Mouse (Mus musculus) lung, postnatal 0 days (tissue): ENCODE results near the gene Fam19a3. TPM values are rescaled to one million over a fixed set of nuclear protein-coding genes. Genes with fewer than 3 reads are reported as not detected.

Experiments used
- ATAC-seq: fragments of 200-750 bp; cut with Nextera tagmentation; 2 replicates; pipeline ENCODE4 v1.8.0; 2017; ENCODE audit warnings: moderate library complexity
- DNase-seq: peaks from one replicate; pipeline ENCODE4 v3.0.0-alpha.2; 2016; ENCODE audit warnings: low spot score
- H3K27ac ChIP-seq: fragments of 300-500 bp; sonication (generic); 2 replicates; pipeline ENCODE4 v1.5.1; 2014; ENCODE audit warnings: antibody characterized with exemption, mild to moderate bottlenecking, low read length, mixed read lengths
- H3K27me3 ChIP-seq: fragments of 300-500 bp; sonication (generic); replicated peaks from 2 replicates; pipeline ENCODE4 v1.6.1; 2014; ENCODE audit warnings: low read length, mixed read lengths; ENCODE audit not compliant: insufficient read depth
- H3K36me3 ChIP-seq: fragments of 300-500 bp; sonication (generic); 2 replicates; pipeline ENCODE4 v1.6.1; 2014; ENCODE audit warnings: low read length, mixed read lengths; ENCODE audit not compliant: insufficient read depth
- H3K4me1 ChIP-seq: fragments of 300-500 bp; sonication (generic); 2 replicates; pipeline ENCODE4 v1.6.1; 2014; ENCODE audit warnings: antibody characterized with exemption, low read depth, low read length, mixed read lengths; ENCODE audit not compliant: insufficient read depth
- H3K4me2 ChIP-seq: fragments of 300-500 bp; sonication (generic); replicated peaks from 2 replicates; pipeline ENCODE4 v1.6.1; 2014; ENCODE audit warnings: low read depth, mild to moderate bottlenecking, low read length, moderate library complexity, mixed read lengths
- H3K4me3 ChIP-seq: fragments of 300-500 bp; sonication (generic); 2 replicates; pipeline ENCODE4 v1.5.1; 2014; ENCODE audit warnings: low read depth, low read length
- H3K9ac ChIP-seq: fragments of 300-500 bp; sonication (generic); replicated peaks from 2 replicates; pipeline ENCODE4 v1.6.1; 2014; ENCODE audit warnings: low read depth, mild to moderate bottlenecking
- H3K9me3 ChIP-seq: fragments of 300-500 bp; sonication (generic); 2 replicates; pipeline ENCODE4 v1.6.1; 2016; ENCODE audit warnings: low read length, mixed read lengths
- CTCF ChIP-seq: IDR thresholded peaks from 2 replicates; pipeline ENCODE4 v1.5.1; 2016; ENCODE audit warnings: antibody characterized with exemption, mild to moderate bottlenecking
- EP300 ChIP-seq: IDR thresholded peaks from 2 replicates; pipeline ENCODE4 v1.6.1; 2016; ENCODE audit warnings: antibody characterized with exemption, mild to moderate bottlenecking, control low read depth
- WGBS: fragments of 180-500 bp; shearing (Covaris S2); extraction: QIAGEN DNeasy Blood & Tissue Kit; methylation state at CpG from one replicate; pipeline ENCODE4 v1.1.7; 2014; 5-methylcytosine and 5-hydroxymethylcytosine counted together
- polyA plus RNA-seq: library from polyadenylated mRNA; unstranded; fragments of >200 nt; fragmentation: Nextera tagmentation; extraction: Ambion mirVana; gene quantifications from 2 replicates; pipeline ENCODE4 v1.2.1, GENCODE M21; 2015

The Fam19a3 gene
- polyA plus RNA-seq, 1 experiment from 2014 or later, result 0.02 TPM

GRCm38 (mm10) chr3:104789822-104790221 is 8.2 kb upstream of the Fam19a3 start:
- Histone ChIP-seq H3K9me3 (no peaks in the 10 kb centered on the region), H3K9ac (peak overlapping the region; percentile 71), H3K4me3 (peak overlapping the region; percentile 62), H3K27ac (peak overlapping the region; percentile 88), H3K4me1 (peaks cover 23% of the 10 kb centered on the region), H3K36me3 (peaks cover 13% of the 10 kb centered on the region; the same call in 1 of the 2 replicates), H3K4me2 (peak overlapping the region; percentile 66), H3K27me3 (no peaks in the 10 kb centered on the region)
- DNase-seq (peak; percentile 29), ATAC-seq (no peak)
- TF ChIP-seq EP300 (no peak), CTCF (no peak)
- WGBS, result 32% methylated on average over 13 of the region's 13 CpGs

- H3K27me3 ChIP-seq, result no peaks in the 10 kb centered on the region
- TF ChIP-seq EP300, result no peak
- no peak for TF ChIP-seq CTCF
- H3K4me2 ChIP-seq, result peak overlapping the region; percentile 66
- H3K27ac ChIP-seq, result peak overlapping the region; percentile 88
- H3K36me3 ChIP-seq, result peaks cover 13% of the 10 kb centered on the region; the same call in 1 of the 2 replicates
- peaks cover 20% of the 10 kb centered on the region for H3K4me1 ChIP-seq
- DNase-seq, result no peak
- peak overlapping the region; percentile 71 for H3K9ac ChIP-seq
- WGBS, result 8% methylated on average over 10 of the region's 10 CpGs
- peak; percentile 8 for ATAC-seq
- peak overlapping the region; percentile 62 for H3K4me3 ChIP-seq
- H3K9me3 ChIP-seq, result no peaks in the 10 kb centered on the region
These were observed 7.6 kb upstream of the Fam19a3 start for GRCm38 (mm10) chr3:104789312-104789605.

GRCm38 (mm10) chr3:104788561-104789311 is 7.1 kb upstream of the Fam19a3 start:
- H3K4me2 ChIP-seq, result peak overlapping the region; percentile 66
- H3K27me3 ChIP-seq, result no peaks in the 10 kb centered on the region
- no peaks in the 10 kb centered on the region for H3K9me3 ChIP-seq
- ATAC-seq, result peak; percentile 93
- H3K36me3 ChIP-seq, result peaks cover 13% of the 10 kb centered on the region; the same call in 1 of the 2 replicates
- H3K9ac ChIP-seq, result peak overlapping the region; percentile 71
- peaks cover 15% of the 10 kb centered on the region for H3K4me1 ChIP-seq
- H3K4me3 ChIP-seq, result peak overlapping the region; percentile 62
- peak; percentile 94 for DNase-seq
- WGBS, result 1% methylated on average over 39 of the region's 52 CpGs
- peak overlapping the region; percentile 88 for H3K27ac ChIP-seq
- TF ChIP-seq CTCF (peak; percentile 84), EP300 (no peak)

- DNase-seq (no peak), ATAC-seq (no peak)
- 22% methylated on average over 3 of the region's 3 CpGs for whole genome bisulfite sequencing
These were observed 6.4 kb upstream of the Fam19a3 start, which contains the start of gene Rhoc for GRCm38 (mm10) chr3:104788075-104788474. Gene Rhoc (plus strand): TSS chr3:104788375.

GRCm38 (mm10) chr3:104785284-104785683 is 3.6 kb upstream of the Fam19a3 start:
- no peaks in the 10 kb centered on the region for H3K36me3 ChIP-seq
- ATAC-seq, result no peak
- no peak overlapping the region for H3K4me2 ChIP-seq
- H3K4me3 ChIP-seq, result no peak overlapping the region
- no peak overlapping the region for H3K27ac ChIP-seq
- 79% methylated on average over 6 of the region's 6 CpGs for WGBS
- DNase-seq, result no peak
- H3K4me1 ChIP-seq, result peaks cover 22% of the 10 kb centered on the region; the same call in 1 of the 2 replicates
- H3K27me3 ChIP-seq, result 0 out of 2 replicates have a peak, but pooled peaks cover 4% of the 10 kb centered on the region
- H3K9ac ChIP-seq, result no peak overlapping the region
- TF ChIP-seq EP300 (no peak), CTCF (no peak)
- H3K9me3 ChIP-seq, result no peaks in the 10 kb centered on the region

More at GRCm38 (mm10) chr3:104788075-104788474, 6.4 kb upstream of the Fam19a3 start, which contains the start of gene Rhoc:
- peaks cover 13% of the 10 kb centered on the region; the same call in 1 of the 2 replicates for H3K4me1 ChIP-seq
- peaks cover 13% of the 10 kb centered on the region; the same call in 1 of the 2 replicates for H3K36me3 ChIP-seq
- no peaks in the 10 kb centered on the region for H3K27me3 ChIP-seq
- H3K27ac ChIP-seq, result peak within 1 kb of the TSS; percentile 88
- peak within 1 kb of the TSS; percentile 62 for H3K4me3 ChIP-seq
- H3K9ac ChIP-seq, result peak within 1 kb of the TSS; percentile 71
- H3K4me2 ChIP-seq, result peak within 1 kb of the TSS; percentile 66
- TF ChIP-seq CTCF (no peak), EP300 (no peak)
- no peaks in the 10 kb centered on the region for H3K9me3 ChIP-seq

- Histone ChIP-seq H3K27me3 (peaks cover 15% of the 10 kb centered on the region; the same call in 1 of the 2 replicates), H3K27ac (no peak overlapping the region), H3K9me3 (no peaks in the 10 kb centered on the region), H3K4me2 (no peak overlapping the region; the same call in 1 of the 2 replicates), H3K4me1 (peaks cover 17% of the 10 kb centered on the region; the same call in 1 of the 2 replicates), H3K36me3 (no peaks in the 10 kb centered on the region), H3K9ac (no peak overlapping the region), H3K4me3 (no peak overlapping the region)
- ATAC-seq, result no peak
- no peak for TF ChIP-seq CTCF
- peak; percentile 64 for TF ChIP-seq EP300
- 29% methylated on average over 14 of the region's 14 CpGs for WGBS
- peak; percentile 24 for DNase-seq
These were observed 2.4 kb upstream of the Fam19a3 start for GRCm38 (mm10) chr3:104783971-104784500.
